ENCODE assay signal across 23 mouse cellular contexts in the genomic region with DNA sequence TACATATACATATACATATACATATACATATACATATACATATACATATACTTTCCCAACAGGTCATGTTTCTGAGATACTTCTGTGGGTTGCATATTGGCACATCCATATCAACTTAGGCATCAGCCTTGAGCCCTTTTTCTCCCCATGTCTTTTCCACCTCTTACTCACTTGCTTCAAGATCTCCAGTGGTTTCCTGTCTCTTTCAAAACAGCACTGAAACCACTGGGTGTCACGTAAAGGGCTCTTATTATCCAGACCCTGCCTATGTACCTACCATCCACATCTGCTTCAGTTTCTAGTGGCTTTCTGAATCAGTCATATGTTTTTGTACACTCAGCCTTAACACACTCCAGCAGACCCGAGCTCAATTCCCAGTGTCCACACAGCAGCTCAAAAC. TPM values are rescaled to one million over a fixed set of nuclear protein-coding genes. Genes with fewer than 3 reads are reported as not detected.
DNase-seq lines count a peak whose midpoint lies in the region; ATAC-seq and TF ChIP-seq lines count a peak whose summit lies in the region.
"Had no signal": no experiment of that assay in that cellular context is flagged by ENCODE, and none has a peak within 500 bp of the region (broad histone marks: within the 10 kb centered on the region; RNA-seq: fewer than 3 reads in every experiment).

No protein-coding gene starts in this region.

- no peak for TF ChIP-seq POLR2A in kidney, adult 2 months (IDR thresholded peaks at IDR 0.05; ENCODE audit: low read depth, low read length)

- ATAC-seq in granulocyte monocyte progenitor cell, adult 5-6 weeks (replicated peaks; ENCODE audit: poor library complexity, severe bottlenecking): peak; percentile 71
- no peak for ATAC-seq in forebrain, postnatal 0 days
- ATAC-seq: forebrain, embryonic 15.5 days had no signal

- WGBS in kidney, adult 2 months: 53% methylated on average over 2 of the region's 2 CpGs
- 84% methylated on average over 2 of the region's 2 CpGs for WGBS in forebrain, postnatal 0 days

- no peak overlapping the region for H3K4me3 ChIP-seq in kidney, adult 2 months (ENCODE audit: insufficient read depth, low read depth, low read length)
- H3K4me3 ChIP-seq in forebrain, postnatal 0 days (ENCODE audit: low read depth, low read length): no peak overlapping the region
- H3K4me3 ChIP-seq: embryonic facial prominence, embryonic 12.5 days; embryonic facial prominence, embryonic 15.5 days; forebrain, embryonic 12.5 days; forebrain, embryonic 15.5 days; hindbrain, embryonic 12.5 days; hindbrain, embryonic 15.5 days had no signal

- H3K4me2 ChIP-seq in forebrain, postnatal 0 days (ENCODE audit: low read depth): no peak overlapping the region
- H3K4me2 ChIP-seq: embryonic facial prominence, embryonic 12.5 days; embryonic facial prominence, embryonic 15.5 days; forebrain, embryonic 12.5 days; forebrain, embryonic 15.5 days; heart, embryonic 11.5 days; hindbrain, embryonic 12.5 days; hindbrain, embryonic 15.5 days had no signal

- H3K36me3 ChIP-seq in kidney, adult 2 months (ENCODE audit: control insufficient read depth, insufficient read depth, low read length): no peaks in the 10 kb centered on the region
- H3K36me3 ChIP-seq in forebrain, postnatal 0 days (ENCODE audit: insufficient read depth): no peaks in the 10 kb centered on the region
- H3K36me3 ChIP-seq: embryonic facial prominence, embryonic 12.5 days; embryonic facial prominence, embryonic 15.5 days; forebrain, embryonic 12.5 days; forebrain, embryonic 15.5 days; hindbrain, embryonic 12.5 days; hindbrain, embryonic 15.5 days had no signal

- DNase-seq in kidney, adult 2 months: no peak
- no peak for DNase-seq in kidney, adult 9 months
- DNase-seq in 416B (ENCODE audit: low read depth) (peak; percentile 88), adipocyte (ENCODE audit: low spot score) (no peak)
- peak; percentile 22 for DNase-seq in naive thymus-derived CD4-positive, alpha-beta T cell, adult 2 months (ENCODE audit: low read depth)
- no peak for DNase-seq in forebrain, postnatal 0 days
- DNase-seq: adrenal gland, adult 8-10 months; adrenal gland, postnatal 25 days; B cell, adult 2 months; cerebellum, adult 18-20 months; cerebellum, adult 9-10 months; cerebellum, postnatal 14 days; gastrocnemius, postnatal 10 days; gastrocnemius, postnatal 36 days; heart, adult 11 months had no signal

- H3K9ac ChIP-seq in forebrain, postnatal 0 days: no peak overlapping the region
- H3K9ac ChIP-seq: embryonic facial prominence, embryonic 12.5 days; embryonic facial prominence, embryonic 15.5 days; forebrain, embryonic 12.5 days; forebrain, embryonic 15.5 days; hindbrain, embryonic 12.5 days; hindbrain, embryonic 15.5 days had no signal

- no peaks in the 10 kb centered on the region for H3K9me3 ChIP-seq in forebrain, postnatal 0 days (ENCODE audit: low read length)
- H3K9me3 ChIP-seq: embryonic facial prominence, embryonic 12.5 days; embryonic facial prominence, embryonic 15.5 days; forebrain, embryonic 12.5 days; forebrain, embryonic 15.5 days; hindbrain, embryonic 12.5 days; hindbrain, embryonic 15.5 days had no signal

- H3K4me1 ChIP-seq in kidney, adult 2 months (ENCODE audit: control insufficient read depth, insufficient read depth, low read length): peaks cover 24% of the 10 kb centered on the region
- H3K4me1 ChIP-seq in forebrain, postnatal 0 days (ENCODE audit: insufficient read depth): no peaks in the 10 kb centered on the region; the same call in 1 of the 2 replicates
- H3K4me1 ChIP-seq: embryonic facial prominence, embryonic 12.5 days had no signal

- TF ChIP-seq CTCF in kidney, adult 2 months (conservative IDR thresholded peaks at IDR 0.05; ENCODE audit: insufficient read depth, insufficient read length, low read depth, low read length): no peak
- TF ChIP-seq CTCF in forebrain, postnatal 0 days (IDR thresholded peaks at IDR 0.05; ENCODE audit: low read depth): no peak

- H3K27me3 ChIP-seq in kidney, adult 2 months (replicated peaks; ENCODE audit: control insufficient read depth, insufficient read depth, low read length): no peaks in the 10 kb centered on the region
- no peaks in the 10 kb centered on the region for H3K27me3 ChIP-seq in forebrain, postnatal 0 days (ENCODE audit: insufficient read depth, low read length)
- H3K27me3 ChIP-seq: embryonic facial prominence, embryonic 12.5 days; embryonic facial prominence, embryonic 15.5 days; forebrain, embryonic 12.5 days; forebrain, embryonic 15.5 days; hindbrain, embryonic 12.5 days; hindbrain, embryonic 15.5 days had no signal

- peak overlapping the region; percentile 36; the same call in 1 of the 2 replicates for H3K27ac ChIP-seq in kidney, adult 2 months (ENCODE audit: insufficient read depth, low read depth, low read length)
- no peak overlapping the region for H3K27ac ChIP-seq in forebrain, postnatal 0 days (ENCODE audit: low read depth, low read length)
- H3K27ac ChIP-seq: embryonic facial prominence, embryonic 12.5 days; embryonic facial prominence, embryonic 15.5 days; forebrain, embryonic 12.5 days; forebrain, embryonic 15.5 days; hindbrain, embryonic 12.5 days; hindbrain, embryonic 15.5 days had no signal

RNA-seq across cellular contexts. Expression of gene Atp1a1, which starts 45.8 kb away (rescaled TPM):
- polyA plus RNA-seq in kidney, adult 2 months (2012; rRNA removed): 2,267 and 2,428 TPM in 2 replicates
- 82.1 and 82.6 TPM in 2 replicates for total RNA-seq in granulocyte monocyte progenitor cell, adult 5-6 weeks (2014; fragmentation: Nextera tagmentation)
- 118 and 122 TPM in 2 replicates for total RNA-seq in granulocyte monocyte progenitor cell, adult 5-6 weeks (2017)
- 160 and 199 TPM in 2 replicates for total RNA-seq in forebrain, postnatal 0 days (2014; rRNA removed)
- 50.2 and 53.7 TPM in 2 replicates for polyA plus RNA-seq in forebrain, postnatal 0 days (2015; fragmentation: Nextera tagmentation; extraction: Ambion mirVana)

Comparison
In these comparisons a context has a peak if more than half of its experiments do, and no peak if none do; other contexts are left out.
1. DNase-seq: peak in 416B (single experiment) and naive thymus-derived CD4-positive, alpha-beta T cell, adult 2 months (single experiment); none in kidney, adult 2 months (single experiment), kidney, adult 9 months (single experiment), forebrain, postnatal 0 days (single experiment) and adipocyte (single experiment).